Mouse (Mus musculus) layer of hippocampus, adult 6 months (tissue): Measurements from ENCODE around the gene Olfr358. TPM values are rescaled to one million over a fixed set of nuclear protein-coding genes. Genes with fewer than 3 reads are reported as not detected.

Source experiments
- long read RNA-seq, 2 experiments: library from polyadenylated mRNA; unstranded; transcript quantifications; one replicate each; pipeline ENCODE4 v2.0.0; 2019 to 2020
- polyA plus RNA-seq: library from polyadenylated mRNA; unstranded; fragments of <200 nt; fragmentation: Nextera tagmentation; gene quantifications from 2 replicates; pipeline ENCODE4 v1.2.3, GENCODE M21; 2021

Olfr358 gene
- polyA plus RNA-seq: not detected in 2 replicates
- long read RNA-seq, experiment 1: 0 reads
- long read RNA-seq, experiment 2: 0 reads

GRCm38 (mm10) chr2:37009235-37009634 is at the start of gene Olfr358:
Olfr358 (minus strand) TSS chr2:37009335.

DNA sequence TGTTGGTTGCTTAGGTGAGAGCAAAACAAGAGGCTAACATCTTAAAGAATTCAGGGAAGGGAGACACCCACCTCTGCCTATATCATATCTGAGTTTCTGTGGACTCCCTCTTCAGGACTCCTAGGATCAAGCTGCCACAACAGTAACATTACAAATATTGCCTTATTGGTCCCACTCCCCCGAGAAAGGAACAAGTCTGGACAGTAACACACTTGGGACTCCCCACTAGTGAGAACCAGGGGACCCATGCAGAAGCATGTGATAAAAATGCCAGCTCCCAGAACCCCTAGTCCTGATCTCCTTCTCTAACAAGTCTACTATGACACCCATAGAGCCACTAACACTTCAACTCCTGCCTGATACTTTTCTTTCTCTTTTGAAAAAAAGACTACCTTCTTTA is 15.6 kb downstream of the Olfr358 start, which contains the start of gene Olfr357:
Gene Olfr357, plus strand, starts transcription at position 301 of the 400 bp plus-strand sequence.

Other genes with a start within 250 kb of the Olfr358 start
- gene Olfr348, start 225.1 kb downstream of the Olfr358 start, polyA plus RNA-seq: not detected in 2 replicates
- gene Olfr50, start 218.8 kb downstream of the Olfr358 start, polyA plus RNA-seq: not detected in 2 replicates
- gene Olfr3, start 192.3 kb downstream of the Olfr358 start, polyA plus RNA-seq: not detected in 2 replicates
- gene Olfr350, start 163.0 kb downstream of the Olfr358 start, polyA plus RNA-seq: not detected in 2 replicates
- not detected in 2 replicates for gene Olfr351, start 146.7 kb downstream of the Olfr358 start, polyA plus RNA-seq
- not detected in 2 replicates for gene Olfr352, start 140.9 kb downstream of the Olfr358 start, polyA plus RNA-seq
- not detected in 2 replicates for gene Olfr353, start 116.4 kb downstream of the Olfr358 start, polyA plus RNA-seq
- gene Olfr354, start 103.7 kb downstream of the Olfr358 start, polyA plus RNA-seq: not detected in 2 replicates
- not detected in 2 replicates for gene Olfr355, start 80.4 kb downstream of the Olfr358 start, polyA plus RNA-seq
- gene Olfr356, start 72.2 kb downstream of the Olfr358 start, polyA plus RNA-seq: not detected in 2 replicates
- gene Olfr357, start 15.5 kb downstream of the Olfr358 start, polyA plus RNA-seq: not detected in 2 replicates
- not detected in 2 replicates for gene Olfr360, start 56.4 kb upstream of the Olfr358 start, polyA plus RNA-seq
- gene Olfr361, start 80.0 kb upstream of the Olfr358 start, polyA plus RNA-seq: not detected in 2 replicates
- gene Olfr362, start 108.6 kb upstream of the Olfr358 start, polyA plus RNA-seq: not detected in 2 replicates
- not detected in 2 replicates for gene Olfr364-ps1, start 130.0 kb upstream of the Olfr358 start, polyA plus RNA-seq
- gene Olfr365, start 178.9 kb upstream of the Olfr358 start, polyA plus RNA-seq: not detected in 2 replicates
- gene Olfr366, start 202.2 kb upstream of the Olfr358 start, polyA plus RNA-seq: not detected in 2 replicates